26 mouse cellular contexts compared by ENCODE assay signal in the genomic region with DNA sequence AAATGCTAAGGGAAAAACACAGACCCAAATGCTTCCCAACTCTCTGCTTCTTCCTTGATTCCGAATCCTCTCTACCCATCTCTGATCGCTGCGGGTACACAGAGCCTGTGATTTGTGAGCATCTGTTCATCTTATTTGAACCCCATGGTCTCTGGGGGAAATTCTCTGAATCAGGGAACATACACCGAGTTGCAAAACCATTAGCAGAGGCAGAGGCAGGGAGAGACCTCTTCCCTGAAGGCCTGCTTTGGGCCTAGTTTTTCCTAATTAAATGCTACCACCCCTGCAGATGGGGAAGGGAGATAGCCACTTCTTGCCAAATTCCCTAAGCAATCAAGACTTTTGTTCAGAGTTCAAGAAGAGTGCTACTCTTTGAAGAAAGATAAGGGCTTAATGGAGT.
"Had no signal": no experiment of that assay in that cellular context is flagged by ENCODE, and none has a peak within 500 bp of the region (broad histone marks: within the 10 kb centered on the region; RNA-seq: fewer than 3 reads in every experiment).

No protein-coding gene starts in this region.

- H3K27ac ChIP-seq: heart, adult 2 months; heart, embryonic 13.5 days; heart, embryonic 15.5 days; hindbrain, embryonic 13.5 days; hindbrain, embryonic 15.5 days; hindbrain, postnatal 0 days; kidney, embryonic 15.5 days; kidney, postnatal 0 days; limb, embryonic 15.5 days; liver, embryonic 12.5 days had no signal

- H3K9ac ChIP-seq: heart, embryonic 13.5 days; heart, embryonic 15.5 days; hindbrain, embryonic 13.5 days; hindbrain, embryonic 15.5 days; kidney, embryonic 15.5 days; limb, embryonic 13.5 days; limb, embryonic 15.5 days; liver, embryonic 12.5 days had no signal

- ATAC-seq: hindbrain, postnatal 0 days; intestine, embryonic 16.5 days; liver, embryonic 12.5 days had no signal

- H3K27me3 ChIP-seq: heart, embryonic 13.5 days; heart, embryonic 15.5 days; hindbrain, embryonic 13.5 days; hindbrain, embryonic 15.5 days; kidney, embryonic 15.5 days; limb, embryonic 13.5 days; limb, embryonic 15.5 days; liver, embryonic 12.5 days had no signal

- H3K36me3 ChIP-seq: heart, embryonic 13.5 days; heart, embryonic 15.5 days; hindbrain, embryonic 13.5 days; hindbrain, embryonic 15.5 days; kidney, embryonic 15.5 days; limb, embryonic 13.5 days; limb, embryonic 15.5 days; liver, embryonic 12.5 days had no signal

- H3K4me3 ChIP-seq: heart, adult 2 months; heart, embryonic 13.5 days; heart, embryonic 15.5 days; hindbrain, embryonic 13.5 days; hindbrain, embryonic 15.5 days; kidney, embryonic 15.5 days; limb, embryonic 13.5 days; limb, embryonic 15.5 days; liver, embryonic 12.5 days had no signal

- H3K4me1 ChIP-seq: heart, embryonic 15.5 days; kidney, embryonic 15.5 days; liver, embryonic 12.5 days had no signal

- DNase-seq: gastrocnemius, postnatal 14 days; gastrocnemius, postnatal 36 days; heart, adult 11 months; heart, adult 2 months; heart, postnatal 14 days; heart, postnatal 36 days; kidney, adult 11 months; kidney, adult 2 months; kidney, adult 9 months; kidney, postnatal 14 days; kidney, postnatal 36 days; layer of hippocampus, adult 9-11 months; layer of hippocampus, postnatal 36 days; left cerebral cortex, postnatal 4 days had no signal

- H3K4me2 ChIP-seq: heart, embryonic 11.5 days; heart, embryonic 13.5 days; heart, embryonic 15.5 days; hindbrain, embryonic 13.5 days; hindbrain, embryonic 15.5 days; kidney, embryonic 15.5 days; limb, embryonic 13.5 days; limb, embryonic 15.5 days; liver, embryonic 12.5 days had no signal

- H3K9me3 ChIP-seq: heart, embryonic 13.5 days; heart, embryonic 15.5 days; hindbrain, embryonic 13.5 days; hindbrain, embryonic 15.5 days; kidney, embryonic 15.5 days; limb, embryonic 13.5 days; limb, embryonic 15.5 days; liver, embryonic 12.5 days had no signal
